Mouse (Mus musculus): ENCODE data around the gene Tnni3k.
A peak's percentile ranks its signal among the peaks of the same experiment; 100 is the strongest.

The Tnni3k gene

DNA sequence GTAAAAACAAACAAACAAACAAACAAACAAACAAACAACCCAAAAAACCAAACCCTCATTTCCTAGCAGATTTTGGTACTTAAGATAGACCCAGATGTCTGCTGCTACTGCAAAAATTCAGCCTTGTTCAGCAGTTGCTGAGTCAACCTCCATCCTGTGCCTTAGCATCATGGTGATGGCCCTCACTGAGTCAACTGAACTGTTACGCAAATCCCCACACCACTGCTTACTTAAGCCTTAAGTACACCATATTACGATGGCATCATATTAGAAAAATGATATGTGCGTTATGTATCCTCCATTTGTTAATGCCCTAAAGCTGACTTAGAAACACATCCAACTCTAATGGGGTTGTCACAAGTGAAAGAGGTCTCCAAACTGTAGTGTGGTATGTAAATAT, 300.0 kb downstream of the Tnni3k start:
- DNase-seq = no peak

DNA sequence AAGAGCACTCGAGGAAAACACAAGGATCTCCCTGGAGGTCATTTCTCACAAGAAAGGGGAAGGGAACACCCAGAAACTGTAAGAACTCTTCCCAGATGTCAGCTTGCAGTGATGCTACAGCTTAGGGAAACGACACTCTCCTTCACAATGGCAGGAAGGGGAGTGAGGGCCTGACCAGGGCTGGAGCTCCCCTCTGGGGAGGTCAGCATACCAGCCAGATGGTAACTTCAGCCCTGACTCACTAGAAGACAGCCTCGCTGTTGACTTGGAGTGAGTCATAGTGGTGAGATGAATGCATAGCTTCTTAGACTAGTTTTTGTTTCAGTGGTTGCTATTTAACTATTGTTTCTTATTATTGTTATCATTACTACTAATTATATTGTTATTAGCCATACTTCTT, 300.7 kb downstream of the Tnni3k start:
- peak; percentile 92 for DNase-seq

DNA sequence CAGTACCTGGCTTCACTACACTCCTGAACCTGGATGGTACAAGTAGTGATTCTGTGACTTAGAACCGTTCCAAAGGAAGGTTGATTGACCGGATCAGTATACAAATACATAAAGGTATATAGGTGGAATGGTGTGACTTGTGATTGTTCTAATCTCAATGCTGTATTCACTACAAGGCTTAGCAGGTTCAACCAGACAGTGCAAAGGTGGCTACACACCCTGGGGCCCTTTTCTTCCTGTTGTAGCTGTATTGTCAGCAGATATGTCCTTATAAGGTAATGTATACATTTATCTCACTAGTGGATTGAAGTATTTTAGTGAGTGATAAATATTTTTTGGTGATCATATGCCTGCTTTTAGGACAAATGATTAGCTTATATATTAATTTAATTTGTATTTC, 310.9 kb downstream of the Tnni3k start:
- peak; percentile 27 for DNase-seq

DNA sequence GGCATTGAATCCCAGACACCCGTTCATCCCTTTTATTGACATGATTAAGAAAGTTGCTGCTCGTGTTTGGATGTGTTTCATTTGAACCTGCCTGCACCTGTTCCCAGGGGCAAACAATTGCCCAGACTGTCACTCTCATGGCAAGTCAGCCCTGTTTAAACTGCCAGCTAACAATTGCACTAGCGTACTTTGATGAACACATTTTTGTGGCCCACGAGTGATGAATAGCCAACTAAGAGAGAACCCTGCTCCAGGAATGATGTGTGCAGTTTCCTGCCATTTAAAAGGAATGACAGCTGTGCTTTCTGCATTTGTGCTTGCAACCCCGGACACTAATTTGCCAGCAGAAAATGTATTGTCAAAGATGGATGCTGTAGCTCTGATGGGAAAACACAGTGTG, 312.3 kb downstream of the Tnni3k start:
- DNase-seq = peak; percentile 64

GRCm38 (mm10) chr3:154741496-154741895, 313.7 kb downstream of the Tnni3k start:
- peak; percentile 55 for DNase-seq

Data from heart, adult 11 months (tissue).